Mouse (Mus musculus) left cerebral cortex, postnatal 25 days (tissue): ENCODE measurements at regions not wholly inside any gene's neighbourhood (a gene's known extent, or its start where the extent isn't known, plus 50 kb on each side); places are given as distances from the start of the nearest gene placed in this dataset.
"Not testable (repeated sequence)": the region's sequence is repeated elsewhere in the genome, so short reads cannot be mapped to it uniquely, and the experiment has no call there.

Experiments used
- DNase-seq, 2 experiments: peaks; one replicate each; pipeline ENCODE4 v3.0.0; 2022; ENCODE audit warnings: low spot score in 2 of 2, mixed read lengths in 1 of 2
- intact Hi-C: fragments of 180-260 bp; cut with DNase I; formaldehyde crosslinking; loops from one replicate; pipeline ENCODE4 v1.15.1; 2025

- intact Hi-C loops, result no loop called here
- DNase-seq, result no peak
These were observed 759.3 kb upstream of the Gm38303 start for GRCm38 (mm10) chr3:11094804-11095203.

GRCm38 (mm10) chr3:11094138-11094537 lies 758.7 kb upstream of the Gm38303 start:
- intact Hi-C loops, result no loop called here
- peak; percentile 6 to 38 for DNase-seq

- intact Hi-C loops, result no loop called here
- DNase-seq, result no peak
These were observed 747.8 kb upstream of the Gm38303 start for GRCm38 (mm10) chr3:11083291-11083690.

- DNase-seq, result no peak
- intact Hi-C loops, result no loop called here
These were observed 738.5 kb upstream of the Gm38303 start for GRCm38 (mm10) chr3:11074012-11074411.

GRCm38 (mm10) chr3:11034995-11035769 lies 699.7 kb upstream of the Gm38303 start:
- intact Hi-C loops, result no loop called here
- no peak for DNase-seq

GRCm38 (mm10) chr3:11029991-11030390 lies 694.5 kb upstream of the Gm38303 start:
- DNase-seq, result peak; percentile 32 to 80
- intact Hi-C loops, result no loop called here

GRCm38 (mm10) chr3:11024422-11024821 lies 688.9 kb upstream of the Gm38303 start:
- no peak for DNase-seq

GRCm38 (mm10) chr3:11020048-11020447 lies 684.6 kb upstream of the Gm38303 start:
- intact Hi-C loops, result no loop called here
- DNase-seq, result no peak

More at GRCm38 (mm10) chr3:11024422-11024821, 688.9 kb upstream of the Gm38303 start:
- intact Hi-C loops, result no loop called here

- not testable (repeated sequence) for DNase-seq
These were observed 679.4 kb upstream of the Gm38303 start for GRCm38 (mm10) chr3:11014911-11015310.

GRCm38 (mm10) chr3:11007363-11007762 lies 671.9 kb upstream of the Gm38303 start:
- intact Hi-C loops, result no loop called here
- DNase-seq, result no peak

More at GRCm38 (mm10) chr3:11014911-11015310, 679.4 kb upstream of the Gm38303 start:
- intact Hi-C loops, result not testable (repeated sequence)

- intact Hi-C loops, result no loop called here
- DNase-seq, result no peak
These were observed 671.2 kb upstream of the Gm38303 start for GRCm38 (mm10) chr3:11006531-11007269.

GRCm38 (mm10) chr3:10978968-10979367 lies 643.5 kb upstream of the Gm38303 start:
- intact Hi-C loops, result no loop called here
- DNase-seq, result no peak

- intact Hi-C loops, result no loop called here
- DNase-seq, result no peak
These were observed 638.9 kb upstream of the Gm38303 start for GRCm38 (mm10) chr3:10974429-10974828.

GRCm38 (mm10) chr3:10952583-10952982 lies 617.1 kb upstream of the Gm38303 start:
- intact Hi-C loops, result no loop called here
- DNase-seq, result no peak

- intact Hi-C loops, result no loop called here
- no peak for DNase-seq
These were observed 581.6 kb upstream of the Gm38303 start for GRCm38 (mm10) chr3:10917056-10917455.

- intact Hi-C loops, result no loop called here
- DNase-seq, result peak; percentile 4 to 34
These were observed 556.5 kb upstream of the Gm38303 start for GRCm38 (mm10) chr3:10891981-10892380.
